Mouse (Mus musculus): Measurements from ENCODE around the gene Unc93a.
"Not testable (repeated sequence)": the region's sequence is repeated elsewhere in the genome, so short reads cannot be mapped to it uniquely, and the experiment has no call there.

DNA sequence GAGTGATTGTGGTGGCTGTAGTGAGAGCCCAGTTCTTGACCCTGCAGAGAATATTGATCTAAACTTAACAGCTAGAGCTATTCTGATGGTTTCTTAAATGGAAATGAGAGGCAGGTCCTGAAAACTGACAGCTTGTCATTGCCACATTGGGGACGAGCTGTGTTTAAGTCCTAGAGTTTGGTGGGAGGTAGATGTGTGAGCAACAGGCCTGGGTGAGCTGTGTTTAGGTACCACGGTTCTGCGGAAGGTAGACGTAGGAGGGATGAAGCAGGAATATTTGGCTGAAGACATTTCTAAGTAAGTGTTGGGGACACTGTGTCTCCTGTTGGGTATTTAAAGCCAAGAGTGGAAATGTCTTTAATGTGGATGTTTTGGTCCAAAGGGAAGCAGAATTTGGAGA is 47.4 kb upstream of the Unc93a start:
- TF ChIP-seq POLR2A (IDR thresholded peaks at IDR 0.05; ENCODE audit: extremely low read depth, insufficient read depth, low read length); CTCF (IDR thresholded peaks at IDR 0.05; ENCODE audit: low read depth, low read length): not testable (repeated sequence)
